Mouse (Mus musculus): Measurements from ENCODE around the gene Galnt14.

GRCm38 (mm10) chr17:73714440-73715221 is 4.4 kb upstream of the Galnt14 start:
- no peak for TF ChIP-seq CTCF (IDR thresholded peaks at IDR 0.05; ENCODE audit: control insufficient read depth, insufficient read depth, insufficient read length)
- no peak for TF ChIP-seq MYOG (IDR thresholded peaks at IDR 0.05; ENCODE audit: control insufficient read depth, extremely low read depth, insufficient read length)
- TF ChIP-seq MAX (IDR thresholded peaks at IDR 0.05), result no peak
- no peak for TF ChIP-seq MYOD1 (IDR thresholded peaks at IDR 0.05; ENCODE audit: control insufficient read depth, insufficient read length, low read depth)
- no peak for TF ChIP-seq USF1 (IDR thresholded peaks at IDR 0.05; ENCODE audit: low read depth)
